Mouse (Mus musculus) MEL (cell line): Measurements from ENCODE around the gene Slu7.

Experiments
- CTCF ChIP-seq, 3 experiments: IDR thresholded peaks in 2 of 3; conservative IDR thresholded peaks in 1 of 3; 2 replicates each; pipeline ENCODE4 v1.5.1; 2011 to 2012; ENCODE audit warnings: low read length in 3 of 3, low read depth in 2 of 3, mild to moderate bottlenecking in 2 of 3, improper control_type of control experiment in 1 of 3, inconsistent platforms in 1 of 3, mixed read lengths in 1 of 3, moderate library complexity in 1 of 3; ENCODE audit not compliant: control insufficient read depth in 1 of 3, insufficient read depth in 1 of 3, poor library complexity in 1 of 3, severe bottlenecking in 1 of 3
- E2F4 ChIP-seq: IDR thresholded peaks from 2 replicates; pipeline ENCODE4 v1.6.1; 2011; ENCODE audit warnings: low read depth, low read length, improper control_type of control experiment, borderline replicate concordance
- MEF2A ChIP-seq: IDR thresholded peaks from 2 replicates; pipeline ENCODE4 v1.6.1; 2014; ENCODE audit warnings: low read depth, mild to moderate bottlenecking, inconsistent platforms, low read length, improper control_type of control experiment; ENCODE audit not compliant: poor library complexity, insufficient replicate concordance, severe bottlenecking; ENCODE audit errors: extremely low read depth
- POLR2A ChIP-seq, 2 experiments: IDR thresholded peaks; 2 replicates each; pipeline ENCODE4 v1.6.1; 2011 to 2012; ENCODE audit warnings: low read length in 2 of 2, mild to moderate bottlenecking in 2 of 2, control low read depth in 1 of 2, improper control_type of control experiment in 1 of 2, low read depth in 1 of 2, moderate library complexity in 1 of 2; ENCODE audit not compliant: control insufficient read depth in 1 of 2, insufficient read depth in 1 of 2, poor library complexity in 1 of 2
- RCOR1 ChIP-seq: IDR thresholded peaks from 2 replicates; pipeline ENCODE4 v1.6.1; 2012; ENCODE audit warnings: low read depth, mild to moderate bottlenecking, inconsistent platforms, low read length, improper control_type of control experiment
- SMC3 ChIP-seq: IDR thresholded peaks from 2 replicates; pipeline ENCODE4 v1.6.1; 2011; ENCODE audit warnings: low read depth, low read length, improper control_type of control experiment
- TCF12 ChIP-seq: IDR thresholded peaks from 2 replicates; pipeline ENCODE4 v1.6.1; 2014; ENCODE audit warnings: low read depth, mild to moderate bottlenecking, inconsistent platforms, low read length, improper control_type of control experiment, moderate library complexity

DNA sequence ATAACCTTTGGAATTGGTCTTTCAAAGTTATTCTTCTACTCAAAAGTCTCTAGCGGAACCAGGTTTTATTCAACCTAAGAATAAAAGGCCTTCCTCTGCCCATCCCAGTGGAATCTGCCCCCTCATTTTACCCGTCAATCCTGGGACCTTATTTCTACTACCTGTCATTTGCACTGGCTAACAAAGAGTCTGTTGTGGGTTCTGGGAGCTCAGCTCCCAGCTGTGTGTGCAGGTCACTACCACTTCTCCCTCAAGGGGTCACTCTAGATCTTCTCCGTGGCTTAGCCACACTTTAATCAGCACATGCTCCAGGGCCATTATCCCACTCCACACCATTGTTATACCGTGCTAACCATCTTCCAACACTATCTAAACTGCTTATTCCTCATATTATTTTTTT, 34.2 kb upstream of the Slu7 start:
- no peak for TF ChIP-seq POLR2A (IDR thresholded peaks at IDR 0.05; ENCODE audit: control insufficient read depth in 1 of 2, insufficient read depth in 1 of 2, low read depth in 1 of 2, low read length in 2 of 2, poor library complexity in 1 of 2)
- TF ChIP-seq SMC3: no peak
- no peak for TF ChIP-seq MEF2A
- no peak for TF ChIP-seq CTCF (IDR thresholded peaks at IDR 0.05 in 2 of 3, conservative IDR thresholded peaks at IDR 0.05 in 1 of 3; ENCODE audit: control insufficient read depth in 1 of 3, insufficient read depth in 1 of 3, low read depth in 2 of 3, low read length in 3 of 3, poor library complexity in 1 of 3, severe bottlenecking in 1 of 3)
- no peak for TF ChIP-seq E2F4
- no peak for TF ChIP-seq RCOR1
- no peak for TF ChIP-seq TCF12
